Mouse (Mus musculus) myocyte (in vitro differentiated cells): ENCODE measurements at regions not wholly inside any gene's neighbourhood (a gene's known extent, or its start where the extent isn't known, plus 50 kb on each side); places are given as distances from the start of the nearest gene placed in this dataset.

Experiments
- E2F4 ChIP-seq: IDR thresholded peaks from one replicate; pipeline ENCODE4 v1.6.1; 2011; ENCODE audit warnings: mild to moderate bottlenecking, control low read depth, moderate library complexity; ENCODE audit not compliant: insufficient read depth
- MAX ChIP-seq: IDR thresholded peaks from one replicate; pipeline ENCODE4 v1.6.1; 2011; ENCODE audit warnings: low read depth, mild to moderate bottlenecking, control low read depth
- POLR2A ChIP-seq: IDR thresholded peaks from one replicate; pipeline ENCODE4 v1.6.1; 2011; ENCODE audit warnings: low read depth, mild to moderate bottlenecking, control low read depth, moderate library complexity; ENCODE audit not compliant: insufficient read length
- POLR2AphosphoS2 ChIP-seq: IDR thresholded peaks from one replicate; pipeline ENCODE4 v1.6.1; 2011; ENCODE audit warnings: low read depth, control low read depth; ENCODE audit not compliant: insufficient read length
- REST ChIP-seq: IDR thresholded peaks from one replicate; pipeline ENCODE4 v1.6.1; 2011; ENCODE audit warnings: mild to moderate bottlenecking, control low read depth, moderate library complexity; ENCODE audit not compliant: insufficient read depth, insufficient read length
- TCF12 ChIP-seq: IDR thresholded peaks from one replicate; pipeline ENCODE4 v1.6.1; 2011; ENCODE audit warnings: mild to moderate bottlenecking, control low read depth; ENCODE audit not compliant: poor library complexity, insufficient read depth, severe bottlenecking
- USF1 ChIP-seq: IDR thresholded peaks from one replicate; pipeline ENCODE4 v1.6.1; 2011; ENCODE audit warnings: low read depth, mild to moderate bottlenecking, control low read depth, moderate library complexity

DNA sequence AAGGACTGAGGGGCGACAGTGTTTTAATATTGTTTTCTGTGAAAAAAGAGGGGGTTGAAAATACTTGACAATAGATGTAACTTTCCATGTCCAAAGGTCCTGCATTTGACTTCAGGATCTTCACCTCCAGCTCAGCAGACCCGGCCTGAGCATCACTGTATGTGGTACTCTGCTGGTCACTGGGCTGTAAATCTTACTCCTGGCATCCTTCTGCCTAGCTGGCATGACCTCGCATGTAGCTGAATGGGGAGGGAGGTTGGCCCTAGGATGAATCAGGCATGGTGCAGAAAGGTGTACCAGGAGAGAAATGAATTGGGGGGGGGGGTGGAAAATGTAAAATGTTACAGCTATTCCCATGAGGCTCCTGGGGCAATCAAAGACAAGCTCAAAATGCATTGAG, 156.0 kb downstream of the Cdc5l start:
- TF ChIP-seq USF1 (no peak), POLR2A (no peak), REST (no peak), MAX (no peak), POLR2AphosphoS2 (no peak), TCF12 (no peak), E2F4 (no peak)
